Mouse (Mus musculus): Measurements from ENCODE around the gene Gm44.
"Not testable (repeated sequence)": the region's sequence is repeated elsewhere in the genome, so short reads cannot be mapped to it uniquely, and the experiment has no call there.

Gene Gm44

GRCm38 (mm10) chrX:90891842-90892241 is at the start of gene Gm44:
Gm44 (plus strand) TSS chrX:90892142.
- DNase-seq (ENCODE audit: low spot score in 2 of 2) = no peak

GRCm38 (mm10) chrX:90927989-90928388 is 36.0 kb downstream of the Gm44 start:
- no peak for DNase-seq (ENCODE audit: low spot score in 2 of 2)

- DNase-seq (ENCODE audit: low spot score in 2 of 2) = not testable (repeated sequence)
Observed at GRCm38 (mm10) chrX:90938211-90938610, 46.3 kb downstream of the Gm44 start.

All from frontal cortex, postnatal 25 days (tissue).